Mouse (Mus musculus) ovary, postnatal 14 days (tissue): ENCODE measurements around the gene Gm38392.
A peak's percentile ranks its signal among the peaks of the same experiment; 100 is the strongest.
"Not testable (repeated sequence)": the region's sequence is repeated elsewhere in the genome, so short reads cannot be mapped to it uniquely, and the experiment has no call there.

ENCODE experiments used
- DNase-seq: peaks from one replicate; pipeline ENCODE4 v3.0.0; 2022; ENCODE audit warnings: low spot score

Gene Gm38392

DNA sequence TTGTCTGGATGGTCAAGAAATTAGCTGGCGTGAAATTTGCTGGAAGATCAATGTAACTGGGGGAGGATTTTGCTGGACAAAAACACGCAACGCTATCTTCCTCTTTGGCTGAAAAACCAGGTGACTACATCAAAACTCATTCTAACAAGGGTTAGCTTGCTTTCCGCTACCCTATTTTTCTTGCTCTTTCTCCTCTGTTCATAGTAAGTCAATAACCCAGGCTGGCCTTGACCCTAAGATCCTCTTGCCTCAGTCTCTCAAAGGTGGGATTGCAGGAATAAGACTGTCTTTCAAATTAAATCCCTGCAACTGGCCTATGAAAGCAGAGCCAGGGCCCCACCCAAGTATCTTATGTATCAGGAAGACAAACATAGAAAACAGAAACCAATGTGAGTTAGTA is at the start of gene Gm38392:
Gene Gm38392 (minus strand): TSS at position 101 of the 400 bp plus-strand sequence.
- DNase-seq, result no peak

DNA sequence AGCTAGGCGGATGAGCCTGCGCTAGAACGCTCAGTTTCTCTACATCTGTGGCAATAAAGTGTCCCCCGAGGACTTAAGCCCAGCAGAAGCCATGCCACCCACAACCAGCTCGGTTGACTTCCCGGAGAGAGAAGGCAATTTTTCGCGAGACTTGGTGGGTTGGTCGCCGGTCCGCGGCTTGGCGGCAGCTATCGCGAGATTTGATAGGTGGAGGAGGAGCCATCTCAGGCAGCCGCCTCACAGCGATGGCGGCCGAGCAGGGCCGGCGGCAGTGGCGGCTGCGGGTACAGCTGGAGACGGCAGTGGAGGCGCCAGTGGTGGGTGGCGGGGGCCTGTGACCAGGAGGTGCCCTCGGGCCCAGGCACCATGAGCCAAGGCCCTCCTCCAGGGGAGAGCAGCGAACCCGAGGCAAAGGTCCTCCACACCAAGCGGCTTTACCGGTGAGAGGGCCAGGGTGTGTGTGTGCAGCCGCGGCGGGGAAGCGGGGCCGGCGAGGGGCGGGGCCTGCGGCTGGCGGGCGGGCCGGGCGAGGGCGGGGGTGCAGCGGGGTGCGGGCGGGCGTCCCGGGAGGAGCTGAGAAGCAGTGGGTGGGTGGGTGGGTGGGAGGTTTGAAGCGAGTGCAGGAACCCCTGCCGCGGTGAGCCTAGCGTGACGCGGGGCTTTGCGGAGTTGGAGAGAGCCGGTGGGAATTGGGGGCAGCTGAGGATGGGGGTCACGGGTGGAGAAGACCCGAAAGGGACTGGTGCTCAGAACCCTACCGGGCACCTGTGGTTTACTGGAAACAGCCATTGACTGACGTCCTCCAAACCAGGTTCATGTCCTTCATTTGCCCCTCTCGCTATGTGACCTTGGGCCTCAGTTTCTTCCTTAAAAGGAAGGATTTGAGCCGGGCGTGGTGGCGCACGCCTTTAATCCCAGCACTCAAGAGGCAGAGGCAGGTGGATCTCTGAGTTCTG is 49.3 kb upstream of the Gm38392 start, which contains the start of the genes Tmem79 and Smg5:
Gene Tmem79 (minus strand): TSS at position 91 of the 956 bp plus-strand sequence.
Gene Smg5 (plus strand): TSS at position 203 of the 956 bp plus-strand sequence.
- DNase-seq, result peak; percentile 95

DNA sequence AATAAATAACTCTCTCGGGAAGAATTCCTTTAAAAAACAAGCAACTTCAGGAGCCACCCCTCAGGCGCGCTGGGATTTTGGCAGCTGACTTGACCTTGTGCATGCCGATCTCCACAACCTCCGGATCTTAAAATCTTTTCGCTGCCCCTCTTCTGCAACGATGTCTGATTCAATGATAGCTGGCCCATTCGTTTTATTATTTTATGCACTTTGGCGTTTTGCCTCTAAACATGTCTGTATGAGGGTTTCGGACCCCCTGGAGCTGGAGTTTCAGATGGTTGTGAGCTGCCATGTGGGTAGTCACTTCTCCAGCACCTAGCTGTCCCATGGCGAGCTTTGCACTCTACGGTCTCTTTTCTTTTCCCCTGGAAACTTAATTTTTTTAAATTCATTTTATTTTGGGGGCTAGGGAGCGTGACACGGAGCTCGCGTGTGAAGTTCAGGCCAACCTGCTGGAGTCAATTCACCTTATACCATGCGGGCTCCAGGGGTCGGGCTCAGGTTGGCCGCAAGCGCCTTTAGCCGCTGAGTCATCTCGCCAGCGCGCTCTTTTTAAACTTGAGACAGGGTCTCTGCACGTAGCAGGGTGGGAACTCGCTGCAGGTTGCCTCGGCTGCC is 48.5 kb upstream of the Gm38392 start:
- no peak for DNase-seq

DNA sequence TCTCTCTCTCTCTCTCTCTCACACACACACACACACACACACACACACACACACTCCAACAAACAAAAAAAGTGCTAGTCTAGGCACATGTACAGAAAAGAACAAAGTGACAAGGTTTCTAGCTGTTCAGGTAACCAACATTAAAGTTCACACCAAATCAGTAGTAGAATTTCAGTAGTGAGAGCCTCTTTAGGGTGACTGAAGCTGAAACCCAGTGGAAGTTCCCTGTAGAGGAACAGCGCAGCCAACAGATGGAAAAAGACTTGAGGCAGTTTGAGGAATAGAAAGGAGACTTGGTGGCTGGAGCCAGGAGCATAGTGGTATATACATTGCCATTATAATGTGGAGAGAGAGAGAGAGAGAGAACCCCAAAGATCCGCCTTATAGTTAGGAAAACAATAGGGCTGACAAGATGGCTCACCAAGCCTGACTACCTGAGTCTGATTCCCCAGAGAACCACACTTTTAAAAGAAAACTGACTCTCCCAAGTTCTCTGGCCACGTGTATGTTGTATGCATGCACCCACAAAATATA is 48.0 kb upstream of the Gm38392 start:
- no peak for DNase-seq

DNA sequence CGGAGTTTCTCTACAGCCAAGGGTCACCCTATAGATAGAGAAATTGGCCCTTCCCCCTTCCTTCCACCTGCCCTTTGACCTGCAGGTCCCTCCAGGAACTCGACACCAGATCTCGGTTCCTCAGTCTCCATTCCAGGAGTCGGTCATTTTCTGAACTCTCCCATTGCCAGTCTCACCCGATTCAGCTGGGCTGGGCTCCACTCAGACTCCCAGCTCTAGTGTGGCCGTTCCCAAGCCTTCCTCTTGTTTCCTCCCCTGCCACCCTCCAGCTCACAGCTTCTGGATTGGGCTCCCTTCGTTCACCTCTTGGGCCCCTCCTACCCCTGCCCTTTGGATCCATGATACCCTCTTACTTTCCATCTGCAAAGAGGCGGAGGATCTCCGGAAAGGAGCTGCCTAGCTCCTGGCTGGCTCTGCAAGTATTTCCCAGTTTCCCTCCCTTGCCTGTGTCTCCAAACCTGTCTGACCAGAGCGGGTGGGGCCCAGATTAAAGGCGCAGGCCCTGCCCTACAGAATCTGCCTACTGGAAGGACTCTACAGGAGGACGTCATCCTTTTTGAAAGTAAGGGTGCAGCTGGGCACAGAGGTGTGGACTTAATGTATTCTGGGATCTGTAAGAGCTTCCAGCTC is 47.1 kb upstream of the Gm38392 start:
- DNase-seq, result no peak

DNA sequence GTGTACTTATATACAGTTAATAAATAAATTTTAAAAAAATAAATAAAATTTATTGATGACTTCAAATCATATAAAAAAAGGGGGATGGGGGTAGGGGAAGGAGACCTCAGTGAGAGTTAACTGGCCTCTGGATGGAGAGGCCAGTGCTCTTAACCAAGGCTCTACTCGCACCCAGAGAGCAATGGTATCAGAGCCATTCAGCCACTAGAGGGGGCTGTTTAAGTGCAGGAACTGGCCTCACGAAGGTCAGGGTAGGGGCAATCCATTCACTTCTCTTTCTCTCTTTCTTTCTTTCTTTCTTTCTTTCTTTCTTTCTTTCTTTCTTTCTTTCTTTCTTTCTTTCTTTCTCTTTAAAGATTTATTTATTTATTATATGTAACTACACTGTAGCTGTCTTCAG is 44.3 kb upstream of the Gm38392 start:
- no peak for DNase-seq

DNA sequence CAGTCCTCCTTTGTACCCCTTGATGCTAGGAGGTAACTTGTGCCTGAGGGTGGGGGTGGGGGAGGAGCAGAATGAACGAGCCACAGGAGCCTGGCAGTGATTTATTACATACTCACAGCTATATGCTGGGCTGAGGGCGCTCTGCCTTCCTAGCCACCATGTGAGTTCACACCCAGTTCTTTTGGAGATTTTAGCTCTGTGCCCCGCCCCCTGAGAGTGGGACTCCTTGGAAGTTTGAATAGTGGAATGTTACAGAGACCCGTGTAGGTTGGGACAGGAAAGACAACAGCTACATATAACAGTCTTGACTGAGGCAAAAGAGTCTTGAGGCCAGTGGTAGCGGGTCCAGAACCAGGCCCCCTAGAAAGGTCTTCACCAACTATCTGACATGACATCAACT is 41.9 kb upstream of the Gm38392 start:
- DNase-seq, result no peak

DNA sequence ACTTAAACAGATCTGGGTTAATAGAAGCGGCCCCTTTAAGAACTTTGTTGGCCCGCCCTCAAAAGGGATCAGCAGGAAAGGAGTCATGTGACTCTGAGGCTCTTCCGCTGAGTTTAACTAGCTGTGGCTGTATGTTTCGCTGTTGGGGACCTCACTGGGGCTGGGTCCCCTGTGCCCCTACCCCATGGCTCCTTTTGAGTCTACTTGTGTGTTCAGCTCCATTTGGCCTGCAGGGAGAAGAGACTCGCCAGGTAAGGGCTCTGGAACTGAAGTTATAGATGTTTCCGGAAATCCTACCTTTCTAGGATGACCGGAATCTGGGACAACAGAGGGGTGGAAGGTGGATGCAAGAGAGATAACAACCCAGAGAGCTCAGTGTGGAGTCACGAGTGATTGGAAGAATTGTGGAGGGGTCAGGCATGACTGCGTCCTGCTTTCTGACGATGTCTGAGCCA is 38.0 kb upstream of the Gm38392 start, which contains the start of gene Glmp:
Gene Glmp (plus strand): TSS at position 73 of the 455 bp plus-strand sequence.
- peak; percentile 51 for DNase-seq

DNA sequence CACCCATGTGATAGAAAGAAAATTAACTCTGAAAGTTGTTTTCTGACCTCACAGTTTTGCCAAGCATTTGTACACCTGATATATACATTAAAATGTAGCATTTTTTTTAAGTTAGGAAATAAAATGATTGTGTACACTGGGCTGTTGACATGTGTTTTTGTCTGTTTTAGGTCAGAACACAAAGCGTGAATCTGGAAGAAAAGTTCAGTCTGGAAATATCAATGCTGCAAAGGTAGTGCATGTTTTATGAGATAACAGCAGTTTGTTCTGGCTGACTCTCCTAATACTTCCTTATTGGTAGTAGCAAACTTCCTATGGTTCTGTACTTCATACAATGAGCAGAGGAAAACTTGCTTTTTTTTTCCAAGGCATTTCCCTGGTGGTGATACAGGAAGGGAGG is 12.2 kb upstream of the Gm38392 start:
- no peak for DNase-seq

DNA sequence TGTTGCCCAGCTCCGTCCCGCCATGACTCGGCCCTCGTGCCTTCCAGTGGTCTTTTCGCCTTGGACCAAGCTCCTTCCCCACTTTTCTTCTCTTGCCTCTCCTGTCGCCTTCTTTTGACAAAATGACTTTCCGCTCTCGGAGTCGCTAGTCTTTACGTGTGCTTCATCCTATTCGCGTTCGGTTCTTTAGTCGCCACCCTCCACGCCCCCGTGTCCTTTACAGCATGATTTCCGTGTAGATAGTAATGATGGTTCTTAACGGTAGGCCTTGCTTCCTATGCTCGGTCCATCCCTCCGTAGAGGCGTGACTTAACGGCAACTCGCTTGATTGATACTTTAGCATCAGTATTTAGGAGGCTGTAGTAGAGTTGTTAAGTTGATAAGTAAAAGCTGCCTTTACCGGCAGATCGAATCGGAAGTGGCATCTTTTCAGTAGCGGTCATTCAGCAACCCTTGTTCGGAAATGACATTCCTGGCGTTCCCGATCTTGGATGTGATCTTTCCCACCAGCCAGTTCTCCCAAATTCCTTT is 10.4 kb upstream of the Gm38392 start:
- no peak for DNase-seq

DNA sequence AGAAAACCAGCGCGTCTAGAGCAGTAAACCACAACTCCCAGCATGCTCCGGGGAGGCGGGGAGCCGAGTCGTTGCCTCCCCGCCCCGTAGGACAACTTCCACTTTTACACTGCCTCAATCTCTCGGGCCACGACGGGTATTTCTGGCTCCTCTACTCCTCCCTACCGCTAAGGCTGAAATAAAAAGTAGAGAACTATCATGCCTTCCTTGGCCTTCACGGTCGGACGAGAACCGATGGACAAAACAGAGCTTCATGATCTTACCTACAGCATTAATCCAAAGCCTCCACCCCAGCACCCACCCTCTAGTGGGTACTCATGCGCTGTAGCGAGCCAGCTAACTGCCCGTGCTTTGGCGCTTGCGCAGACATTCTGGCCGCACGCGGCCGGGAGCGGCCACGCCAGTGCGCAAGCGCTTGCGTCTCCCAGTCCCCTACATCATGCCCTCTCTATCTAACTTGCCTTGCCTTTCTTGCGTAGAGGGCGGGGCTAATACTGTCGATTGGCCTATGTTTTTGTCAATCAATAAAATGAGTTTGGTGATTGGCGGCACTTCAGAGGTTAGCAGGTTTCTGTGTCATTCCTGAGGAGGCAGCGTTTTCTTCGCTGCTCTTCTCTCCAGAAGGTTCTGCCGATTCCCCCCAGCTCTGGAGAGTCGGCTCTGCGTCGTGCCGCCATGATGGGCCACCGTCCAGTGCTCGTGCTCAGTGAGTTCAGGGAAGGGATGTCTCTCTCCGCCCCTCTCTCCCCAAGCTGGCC is 9.7 kb upstream of the Gm38392 start, which contains the start of the genes Tsacc and Cct3:
Gene Tsacc (minus strand): TSS at position 439 of the 758 bp plus-strand sequence.
Gene Cct3 (plus strand): TSS at position 556 of the 758 bp plus-strand sequence.
- peak; percentile 92 for DNase-seq

DNA sequence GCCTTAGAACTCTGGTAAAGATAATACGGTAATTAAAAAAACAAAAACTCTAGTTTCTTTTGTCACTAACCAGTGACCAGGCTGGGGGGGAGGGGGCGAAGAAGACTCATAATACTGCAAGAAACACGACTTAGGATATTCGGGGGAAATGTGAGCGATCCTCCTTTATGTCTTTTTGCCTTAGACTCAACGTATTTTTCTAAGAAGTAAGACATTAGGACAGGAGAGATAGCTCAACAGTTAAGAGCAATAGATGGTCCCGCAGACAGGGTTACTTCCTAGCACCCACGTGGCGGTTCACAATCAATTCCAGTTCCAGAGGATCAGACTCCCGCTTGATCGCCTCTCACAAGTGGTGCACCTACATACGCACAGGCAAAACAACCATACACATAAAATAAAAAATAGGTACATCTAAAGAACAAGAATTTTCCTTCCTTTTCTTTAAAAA is 9.1 kb upstream of the Gm38392 start:
- no peak for DNase-seq

DNA sequence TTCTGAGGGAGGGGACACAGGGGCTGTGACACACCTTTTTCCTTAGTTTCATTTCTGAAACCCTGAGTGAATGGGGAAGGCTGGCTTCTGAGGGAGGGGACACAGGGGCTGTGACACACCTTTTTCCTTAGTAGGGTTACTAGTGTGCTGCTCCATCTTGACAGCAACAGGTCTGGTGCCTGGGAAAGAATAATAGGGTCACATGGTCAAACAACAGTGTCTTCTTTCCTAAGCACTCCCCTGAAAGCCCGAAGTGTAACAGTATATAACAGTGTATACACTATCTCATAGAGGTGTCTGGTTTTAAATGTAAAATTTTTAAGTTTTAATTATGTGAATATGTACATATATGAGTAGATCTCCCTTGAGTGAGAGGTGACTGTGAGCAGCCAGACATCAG is 8.3 kb upstream of the Gm38392 start:
- DNase-seq, result not testable (repeated sequence)

DNA sequence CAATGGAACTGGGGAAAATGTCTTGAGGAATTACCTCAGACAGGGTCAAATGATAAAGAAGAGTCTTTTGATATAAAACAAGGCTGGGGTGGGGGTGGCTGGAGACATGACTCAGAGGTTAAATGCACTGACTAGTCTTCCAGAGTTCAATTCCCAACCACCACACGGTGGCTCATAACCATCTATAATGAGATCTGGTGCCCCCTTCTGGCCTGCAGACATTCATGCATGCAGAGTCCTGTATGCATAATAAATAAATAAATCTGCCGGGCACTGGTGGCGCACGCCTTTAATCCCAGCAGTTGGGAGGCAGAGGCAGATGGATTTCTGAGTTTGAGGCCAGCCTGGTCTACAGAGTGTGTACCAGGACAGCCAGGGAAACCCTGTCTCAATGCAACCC is 5.0 kb upstream of the Gm38392 start:
- no peak for DNase-seq

DNA sequence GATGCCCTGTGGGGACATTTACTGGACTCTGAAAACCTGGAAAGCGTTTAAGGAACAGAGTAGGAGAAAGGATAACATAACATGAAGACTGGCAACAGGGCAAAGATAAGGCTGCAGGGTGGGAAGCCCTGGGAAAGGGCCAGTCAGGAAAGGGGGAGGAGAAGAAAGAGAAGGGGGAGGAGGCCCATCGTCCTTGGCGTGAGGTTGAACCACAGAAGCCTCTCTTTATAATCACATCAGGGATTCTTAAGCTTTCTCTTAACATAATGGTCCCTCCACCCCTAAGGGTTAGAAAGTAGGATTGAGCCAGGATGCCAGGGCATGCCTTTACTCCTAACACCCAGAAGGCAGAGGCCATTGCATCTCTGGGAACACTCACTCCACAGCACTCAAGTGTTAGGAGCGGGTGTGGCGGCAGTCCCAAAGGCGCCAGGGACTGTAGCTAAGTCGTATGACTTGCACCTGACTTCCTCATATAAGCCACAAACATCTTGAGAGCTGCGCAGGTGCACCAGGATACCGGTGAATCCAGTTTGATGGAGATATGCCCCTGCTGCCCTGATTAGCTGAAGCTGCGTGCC is 1.2 kb upstream of the Gm38392 start:
- DNase-seq, result not testable (repeated sequence)

DNA sequence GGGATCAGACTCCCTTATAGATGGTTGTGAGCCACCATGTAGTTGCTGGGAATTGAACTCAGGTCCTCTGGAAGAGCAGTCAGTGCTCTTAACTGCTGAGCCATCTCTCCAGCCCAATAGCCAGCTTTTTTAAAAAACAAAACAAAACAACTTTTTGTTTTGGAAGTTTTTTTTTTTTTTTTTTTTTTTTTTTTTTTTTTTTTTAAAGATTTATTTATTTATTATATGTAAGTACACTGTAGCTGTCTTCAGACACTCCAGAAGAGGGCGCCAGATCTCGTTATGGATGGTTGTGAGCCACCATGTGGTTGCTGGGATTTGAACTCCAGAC is 1.5 kb downstream of the Gm38392 start:
- DNase-seq, result not testable (repeated sequence)

DNA sequence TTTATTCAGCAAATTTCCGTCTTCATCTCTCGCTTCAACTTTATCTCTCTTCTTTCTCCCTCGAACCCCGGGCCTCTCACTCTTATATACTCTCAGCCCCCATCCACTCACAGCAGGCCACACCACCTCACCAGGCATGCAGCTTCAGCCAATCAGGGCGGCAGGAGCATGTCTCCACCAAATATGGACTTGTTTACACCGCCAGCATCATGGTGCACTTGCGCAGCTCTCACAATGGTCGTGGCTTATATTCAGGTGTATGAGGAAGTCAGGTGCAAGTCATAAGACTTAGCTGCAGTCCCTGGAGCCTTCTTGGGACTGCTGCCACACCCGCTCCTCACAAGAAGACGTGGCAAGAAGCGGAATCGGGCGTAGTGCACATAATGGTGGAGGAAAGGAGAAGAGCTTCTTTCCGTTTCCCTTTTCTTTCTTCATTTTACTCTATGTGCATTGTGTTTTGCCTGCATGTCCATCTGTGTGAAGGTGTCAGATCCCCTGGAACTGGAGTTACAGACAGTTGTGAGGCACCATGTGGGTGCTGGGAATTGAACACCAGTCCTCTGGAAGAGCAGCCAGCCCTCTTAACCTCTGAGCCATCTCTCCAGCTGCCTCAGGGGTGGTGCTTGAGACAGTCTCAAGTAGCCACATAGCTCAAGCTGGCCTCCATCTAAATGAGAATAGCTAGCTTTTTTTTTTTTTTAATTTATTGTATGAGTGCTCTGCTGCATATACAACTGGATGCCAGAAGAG is 2.0 kb downstream of the Gm38392 start:
- not testable (repeated sequence) for DNase-seq

DNA sequence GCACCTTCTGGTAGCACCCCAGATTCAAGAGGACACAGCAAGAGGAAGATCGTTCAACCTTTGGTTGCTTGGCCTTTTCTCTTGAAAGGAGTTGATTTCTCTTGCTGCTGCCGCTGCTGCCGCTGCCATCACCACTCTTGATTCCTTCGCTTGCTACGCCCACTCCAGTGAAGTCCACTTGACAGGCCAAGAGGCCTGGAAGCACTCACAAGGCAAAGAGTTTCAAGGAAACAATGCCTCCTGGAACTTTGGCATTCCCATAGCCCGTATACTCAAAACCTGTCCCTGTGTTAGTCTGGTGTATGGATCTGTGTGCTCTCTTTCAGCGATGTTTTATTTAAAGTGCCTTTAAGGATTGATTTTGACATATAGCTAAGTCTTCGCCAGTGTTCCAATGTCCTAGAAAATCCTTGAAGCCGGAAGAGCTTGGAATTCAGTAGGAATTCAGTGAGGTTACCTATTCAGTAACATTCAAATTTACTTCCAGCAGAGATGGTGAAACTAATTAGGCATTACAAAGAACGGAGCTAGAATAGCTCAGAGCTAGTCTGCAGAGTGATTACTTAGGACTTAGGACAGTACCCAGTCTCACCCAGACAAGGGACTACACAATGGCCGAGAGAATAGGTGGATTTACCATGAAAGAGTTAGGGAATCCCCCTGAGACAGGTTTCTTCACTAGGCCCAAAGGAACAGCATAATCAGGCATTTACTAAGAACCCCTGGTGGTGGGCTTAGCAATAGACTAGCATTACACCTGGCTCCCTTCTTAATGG is 5.7 kb downstream of the Gm38392 start:
- not testable (repeated sequence) for DNase-seq

DNA sequence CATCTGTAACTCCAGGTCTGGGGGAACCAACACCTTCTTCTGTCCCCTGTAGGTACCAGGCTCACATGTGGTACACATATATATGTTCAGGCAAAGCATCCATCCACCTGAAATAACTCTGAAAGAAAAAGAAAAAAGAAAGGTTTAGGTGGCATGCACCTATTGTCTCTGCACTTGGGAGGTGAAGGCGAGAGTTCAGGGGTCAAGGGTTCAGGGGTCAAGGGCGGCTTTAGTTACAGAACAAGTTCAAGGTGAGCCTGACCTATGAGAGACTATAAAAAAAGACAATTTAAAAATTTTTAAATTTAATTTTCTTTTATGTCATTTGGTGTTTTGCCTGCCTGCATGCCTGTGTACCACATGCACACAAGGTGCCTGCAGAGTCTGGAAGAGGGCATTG is 7.0 kb downstream of the Gm38392 start:
- no peak for DNase-seq
